Mouse (Mus musculus): ENCODE data around the gene Jak2.

Gene Jak2

GRCm38 (mm10) chr19:29251958-29252801 lies 552 bp downstream of the Jak2 start:
- in situ Hi-C loops (cut with MboI, MseI) = loop anchor here (5.0 kb wide), 2 partner anchors 185 to 190 kb away; no protein-coding TSS in a partner anchor

GRCm38 (mm10) chr19:29252831-29253545 lies 1.4 kb downstream of the Jak2 start:
- in situ Hi-C loops (cut with MboI, MseI) = loop anchor here (5.0 kb wide), 2 partner anchors 186 to 191 kb away; no protein-coding TSS in a partner anchor

- in situ Hi-C loops (cut with MboI, MseI) = loop anchor here (5.0 kb wide), 2 partner anchors 186 to 191 kb away; no protein-coding TSS in a partner anchor
Observed at GRCm38 (mm10) chr19:29253728-29254127, 2.1 kb downstream of the Jak2 start.

- in situ Hi-C loops (cut with MboI, MseI) = loop anchor here (5.0 kb wide), 2 partner anchors 187 to 192 kb away; no protein-coding TSS in a partner anchor
Observed at GRCm38 (mm10) chr19:29254671-29255070, 3.0 kb downstream of the Jak2 start.

GRCm38 (mm10) chr19:29255327-29256027 lies 3.8 kb downstream of the Jak2 start:
- in situ Hi-C loops (cut with MboI, MseI) = no loop called here

GRCm38 (mm10) chr19:29261638-29262037 lies 10.0 kb downstream of the Jak2 start:
- in situ Hi-C loops (cut with MboI, MseI) = no loop called here

GRCm38 (mm10) chr19:29263492-29263891 lies 11.9 kb downstream of the Jak2 start:
- in situ Hi-C loops (cut with MboI, MseI) = no loop called here

- in situ Hi-C loops (cut with MboI, MseI) = no loop called here
Observed at GRCm38 (mm10) chr19:29265538-29265937, 13.9 kb downstream of the Jak2 start.

- in situ Hi-C loops (cut with MboI, MseI) = no loop called here
Observed at GRCm38 (mm10) chr19:29267075-29267868, 15.6 kb downstream of the Jak2 start.

- in situ Hi-C loops (cut with MboI, MseI) = no loop called here
Observed at GRCm38 (mm10) chr19:29268788-29269321, 17.2 kb downstream of the Jak2 start.

GRCm38 (mm10) chr19:29270226-29270625 lies 18.6 kb downstream of the Jak2 start:
- in situ Hi-C loops (cut with MboI, MseI) = no loop called here

- in situ Hi-C loops (cut with MboI, MseI) = no loop called here
Observed at GRCm38 (mm10) chr19:29271147-29271578, 19.5 kb downstream of the Jak2 start.

GRCm38 (mm10) chr19:29272011-29272809 lies 20.6 kb downstream of the Jak2 start:
- in situ Hi-C loops (cut with MboI, MseI) = no loop called here

- in situ Hi-C loops (cut with MboI, MseI) = loop anchor here in 1 of 2 experiments (5.0 kb wide), 1 partner anchor 41 kb away; no protein-coding TSS in a partner anchor
Observed at GRCm38 (mm10) chr19:29276414-29276813, 24.8 kb downstream of the Jak2 start.

- in situ Hi-C loops (cut with MboI, MseI) = loop anchor here in 1 of 2 experiments (5.0 kb wide), 1 partner anchor 38 kb away; no protein-coding TSS in a partner anchor
Observed at GRCm38 (mm10) chr19:29278944-29279587, 27.4 kb downstream of the Jak2 start.

GRCm38 (mm10) chr19:29285451-29285869 lies 33.8 kb downstream of the Jak2 start:
- in situ Hi-C loops (cut with MboI, MseI) = no loop called here

- in situ Hi-C loops (cut with MboI, MseI) = no loop called here
Observed at GRCm38 (mm10) chr19:29287863-29288262, 36.2 kb downstream of the Jak2 start.

GRCm38 (mm10) chr19:29291532-29291931 lies 39.9 kb downstream of the Jak2 start:
- in situ Hi-C loops (cut with MboI, MseI) = no loop called here

GRCm38 (mm10) chr19:29292546-29292945 lies 40.9 kb downstream of the Jak2 start:
- in situ Hi-C loops (cut with MboI, MseI) = no loop called here

All from T-helper 17 cell (primary cell).